Mouse (Mus musculus): ENCODE results near the gene Gm17018.

Gene Gm17018

DNA sequence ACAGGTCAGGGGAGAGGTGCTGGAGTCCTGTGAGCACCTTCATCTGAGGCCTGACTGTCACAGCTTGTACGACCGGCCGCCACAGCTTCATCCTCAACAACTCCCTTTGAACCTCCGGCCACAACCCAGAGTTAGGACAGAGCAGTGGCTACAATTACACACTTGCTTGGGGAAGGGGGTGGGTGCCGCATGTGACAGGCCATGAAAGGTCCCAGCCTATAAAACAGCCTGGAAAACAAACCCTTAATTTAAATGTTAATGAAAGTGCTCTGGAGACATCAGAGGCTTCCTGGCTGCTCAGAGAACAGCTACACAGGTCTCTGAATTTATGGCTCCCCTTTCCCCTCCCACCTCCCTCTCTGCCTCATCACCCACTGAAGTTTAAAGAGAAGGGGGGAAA lies 61.7 kb downstream of the Gm17018 start:
- no peak for DNase-seq (ENCODE audit: extremely low read depth, low read depth)

- DNase-seq (ENCODE audit: extremely low read depth, low read depth): no peak
These were observed 63.3 kb downstream of the Gm17018 start for GRCm38 (mm10) chr19:45623710-45624109.

DNA sequence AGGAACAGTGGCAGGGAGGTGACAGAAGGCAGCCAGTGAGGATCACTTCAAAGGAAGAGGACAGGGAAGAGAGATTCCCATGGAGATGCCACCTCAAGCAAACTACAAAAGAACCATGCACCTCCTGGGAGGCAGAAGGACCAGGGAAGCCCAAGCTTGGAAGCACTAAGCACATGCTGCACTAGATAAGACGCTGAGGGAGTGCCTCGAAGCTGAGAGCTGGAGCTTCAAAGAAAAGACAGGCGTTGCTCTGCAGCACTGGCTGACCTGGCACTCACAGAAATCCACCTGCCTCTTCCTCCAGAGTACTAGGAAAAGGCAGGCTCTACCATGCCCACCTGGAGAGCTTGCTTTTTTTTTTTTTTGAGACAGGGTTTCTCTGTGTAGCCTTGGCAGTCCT lies 66.6 kb downstream of the Gm17018 start:
- no peak for DNase-seq (ENCODE audit: extremely low read depth, low read depth)

DNA sequence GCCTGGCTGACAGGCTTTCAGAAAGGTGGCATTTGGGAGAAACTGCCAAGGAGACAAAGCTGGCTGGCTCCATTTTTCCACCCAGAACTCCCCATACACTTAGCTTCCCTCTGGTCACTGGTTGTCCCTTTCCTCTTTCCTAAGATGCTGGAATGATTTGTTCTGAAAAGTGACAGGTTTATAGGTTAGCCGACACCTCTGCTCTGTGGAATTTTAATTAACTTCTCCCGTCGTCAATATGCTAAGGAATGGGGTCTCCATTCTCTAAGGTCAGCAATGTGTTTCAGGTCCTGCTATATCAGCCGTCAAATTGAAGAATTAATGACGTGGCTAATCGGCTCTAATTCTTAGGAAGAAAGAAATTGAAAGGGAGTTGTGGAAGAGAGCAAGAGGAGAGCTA lies 68.2 kb downstream of the Gm17018 start:
- DNase-seq (ENCODE audit: extremely low read depth, low read depth): no peak

GRCm38 (mm10) chr19:45629219-45629618 lies 68.8 kb downstream of the Gm17018 start:
- DNase-seq (ENCODE audit: extremely low read depth, low read depth): no peak
